Mouse (Mus musculus): ENCODE data around the gene Ccdc155.
A peak's percentile ranks its signal among the peaks of the same experiment; 100 is the strongest.
"Not testable (repeated sequence)": the region's sequence is repeated elsewhere in the genome, so short reads cannot be mapped to it uniquely, and the experiment has no call there.

Ccdc155 gene

GRCm38 (mm10) chr7:45163735-45164490 is 40.8 kb downstream of the Ccdc155 start, which contains the start of gene Slc17a7:
TSS of gene Slc17a7 (plus strand) at chr7:45163949.
- no peak for DNase-seq (ENCODE audit: low spot score)

GRCm38 (mm10) chr7:45162996-45163615 is 41.6 kb downstream of the Ccdc155 start:
- no peak for DNase-seq (ENCODE audit: low spot score)

GRCm38 (mm10) chr7:45162551-45162950 is 42.1 kb downstream of the Ccdc155 start:
- no peak for DNase-seq (ENCODE audit: low spot score)

GRCm38 (mm10) chr7:45161612-45162473 is 42.8 kb downstream of the Ccdc155 start:
- peak; percentile 89 for DNase-seq (ENCODE audit: low spot score)

- no peak for DNase-seq (ENCODE audit: low spot score)
Measured at GRCm38 (mm10) chr7:45160866-45161265, 43.8 kb downstream of the Ccdc155 start.

- DNase-seq (ENCODE audit: low spot score): no peak
Measured at GRCm38 (mm10) chr7:45160316-45160800, 44.3 kb downstream of the Ccdc155 start.

GRCm38 (mm10) chr7:45158991-45159390 is 45.7 kb downstream of the Ccdc155 start:
- no peak for DNase-seq (ENCODE audit: low spot score)

GRCm38 (mm10) chr7:45157459-45157858 is 47.2 kb downstream of the Ccdc155 start:
- DNase-seq (ENCODE audit: low spot score): no peak

- no peak for DNase-seq (ENCODE audit: low spot score)
Measured at GRCm38 (mm10) chr7:45156206-45156605, 48.5 kb downstream of the Ccdc155 start.

GRCm38 (mm10) chr7:45155590-45155989 is 49.1 kb downstream of the Ccdc155 start:
- DNase-seq (ENCODE audit: low spot score): no peak

- peak; percentile 56 for DNase-seq (ENCODE audit: low spot score)
Measured at GRCm38 (mm10) chr7:45154993-45155514, 49.6 kb downstream of the Ccdc155 start.

- DNase-seq (ENCODE audit: low spot score): peak; percentile 98
Measured at GRCm38 (mm10) chr7:45154096-45154992, 50.3 kb downstream of the Ccdc155 start, which contains the start of the genes Pih1d1 and Aldh16a1. TSS of gene Pih1d1 (plus strand) at chr7:45154303. TSS of gene Aldh16a1 (minus strand) at chr7:45154584.

GRCm38 (mm10) chr7:45153586-45153985 is 51.1 kb downstream of the Ccdc155 start:
- DNase-seq (ENCODE audit: low spot score): no peak

- DNase-seq (ENCODE audit: low spot score): not testable (repeated sequence)
Measured at GRCm38 (mm10) chr7:45153052-45153451, 51.6 kb downstream of the Ccdc155 start.

GRCm38 (mm10) chr7:45151303-45151702 is 53.4 kb downstream of the Ccdc155 start:
- DNase-seq (ENCODE audit: low spot score): peak; percentile 46

- no peak for DNase-seq (ENCODE audit: low spot score)
Measured at GRCm38 (mm10) chr7:45150321-45150720, 54.4 kb downstream of the Ccdc155 start.

- no peak for DNase-seq (ENCODE audit: low spot score)
Measured at GRCm38 (mm10) chr7:45149545-45149944, 55.1 kb downstream of the Ccdc155 start.

GRCm38 (mm10) chr7:45148534-45149098 is 56.1 kb downstream of the Ccdc155 start:
- DNase-seq (ENCODE audit: low spot score): no peak

- DNase-seq (ENCODE audit: low spot score): no peak
Measured at GRCm38 (mm10) chr7:45147899-45148298, 56.8 kb downstream of the Ccdc155 start.

GRCm38 (mm10) chr7:45147267-45147666 is 57.4 kb downstream of the Ccdc155 start:
- DNase-seq (ENCODE audit: low spot score): no peak
